Mouse (Mus musculus) megakaryocyte, embryonic 14.5 days (primary cell): ENCODE measurements around the gene AI854703.
"Not testable (repeated sequence)": the region's sequence is repeated elsewhere in the genome, so short reads cannot be mapped to it uniquely, and the experiment has no call there.

Experiments used
- FLI1 ChIP-seq: IDR thresholded peaks from 2 replicates; pipeline ENCODE4 v1.6.1; 2012; ENCODE audit warnings: low read length, inconsistent platforms, mixed read lengths
- GATA1 ChIP-seq: IDR thresholded peaks from 3 replicates; pipeline ENCODE4 v1.6.1; 2012; ENCODE audit warnings: mixed read lengths, low read length, inconsistent platforms, borderline replicate concordance

DNA sequence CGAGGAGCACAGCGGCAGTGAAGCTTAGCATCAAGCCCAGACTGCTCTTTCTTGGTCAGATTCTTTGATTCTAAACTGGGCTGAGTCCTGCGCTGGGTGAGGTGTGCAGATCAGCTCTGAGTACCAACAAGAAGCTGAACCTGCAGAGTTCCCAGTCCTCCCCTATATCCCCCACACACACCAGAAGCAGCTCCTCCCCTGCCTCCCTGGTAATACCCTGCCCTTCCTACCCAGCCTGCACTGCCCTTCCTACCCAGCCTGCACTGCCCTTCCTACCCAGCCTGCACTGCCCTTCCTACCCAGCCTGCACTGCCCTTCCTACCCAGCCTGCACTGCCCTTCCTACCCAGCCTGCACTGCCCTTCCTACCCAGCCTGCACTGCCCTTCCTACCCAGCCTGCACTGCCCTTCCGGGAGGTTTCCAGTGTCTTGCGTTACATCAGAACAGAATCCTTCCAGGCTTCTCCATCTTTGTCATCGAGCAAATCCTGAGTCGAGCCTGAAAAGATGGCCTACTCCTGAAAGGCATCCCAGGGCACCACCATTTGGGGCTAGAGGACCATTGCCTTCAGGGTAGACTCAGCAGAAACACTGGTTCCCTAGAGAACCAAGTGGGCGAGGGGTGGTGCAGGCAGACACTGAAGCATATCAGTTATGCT lies 4.2 kb upstream of the AI854703 start:
- not testable (repeated sequence) for TF ChIP-seq FLI1, GATA1
